Mouse (Mus musculus): Measurements from ENCODE around the gene Plekha7. TPM values are rescaled to one million over a fixed set of nuclear protein-coding genes. Genes with fewer than 3 reads are reported as not detected.

The Plekha7 gene
- polyA plus RNA-seq, 1 experiment from 2014 or later: 11.8 TPM

DNA sequence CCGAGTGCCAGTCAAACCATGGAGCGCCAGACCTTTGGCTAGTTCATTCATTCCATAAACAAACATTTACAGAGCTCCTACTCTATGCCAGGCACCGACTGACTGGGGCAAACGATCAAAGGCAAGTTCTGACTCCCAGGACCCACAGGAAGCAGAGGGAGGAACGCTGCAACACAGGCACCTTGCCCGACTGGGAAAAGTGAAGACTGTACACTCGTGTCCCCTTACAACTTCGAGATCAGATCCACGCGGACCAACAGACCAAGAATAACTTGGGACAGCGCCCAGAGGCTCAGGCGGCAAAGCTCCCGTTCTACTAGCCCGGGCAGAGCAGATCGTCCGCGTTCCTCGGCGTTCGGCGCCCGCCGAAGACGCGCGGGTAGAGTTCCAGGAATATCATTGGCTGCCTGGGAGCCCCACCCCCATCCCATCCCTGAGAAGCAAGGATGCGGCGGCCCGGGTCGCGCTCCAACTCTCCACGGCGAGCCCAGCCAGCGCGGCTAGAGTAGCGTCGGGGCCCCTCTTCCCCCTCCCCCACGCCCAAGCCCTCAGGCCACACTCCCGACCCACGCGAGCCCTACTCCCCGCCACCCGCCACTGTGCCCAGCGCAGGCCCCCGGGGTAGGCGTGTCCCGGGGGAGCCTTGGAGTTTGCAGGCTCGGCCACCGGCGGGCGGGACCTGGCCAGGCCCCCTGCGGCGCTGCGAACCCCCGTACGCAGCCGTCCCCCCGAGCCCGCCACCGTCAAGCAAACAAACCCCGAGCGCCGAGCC is 891 bp downstream of the Plekha7 start:
- no peaks in the 10 kb centered on the region for H3K27me3 ChIP-seq (ENCODE audit: insufficient read depth, low read length)
- ATAC-seq (replicated peaks; ENCODE audit: low FRiP score, low read depth): peak; percentile 59
- under 1% methylated on average over 60 of the region's 63 CpGs for WGBS
- DNase-seq (ENCODE audit: low spot score): peak; percentile 65
- H3K27ac ChIP-seq: peak overlapping the region; percentile 91
- no peak for TF ChIP-seq CTCF (IDR thresholded peaks at IDR 0.05; ENCODE audit: low read depth)
- H3K4me2 ChIP-seq (ENCODE audit: low read length): peak overlapping the region; percentile 97
- peak overlapping the region; percentile 68 for H3K4me3 ChIP-seq (replicated peaks; ENCODE audit: low read depth, low read length)
- H3K4me1 ChIP-seq (replicated peaks; ENCODE audit: insufficient read depth, low read length): no peaks in the 10 kb centered on the region
- no peaks in the 10 kb centered on the region for H3K9me3 ChIP-seq (replicated peaks; ENCODE audit: low read length)
- H3K9ac ChIP-seq (ENCODE audit: low read depth, low read length): peak overlapping the region; percentile 77
- no peaks in the 10 kb centered on the region for H3K36me3 ChIP-seq (ENCODE audit: insufficient read depth, low read length)

DNA sequence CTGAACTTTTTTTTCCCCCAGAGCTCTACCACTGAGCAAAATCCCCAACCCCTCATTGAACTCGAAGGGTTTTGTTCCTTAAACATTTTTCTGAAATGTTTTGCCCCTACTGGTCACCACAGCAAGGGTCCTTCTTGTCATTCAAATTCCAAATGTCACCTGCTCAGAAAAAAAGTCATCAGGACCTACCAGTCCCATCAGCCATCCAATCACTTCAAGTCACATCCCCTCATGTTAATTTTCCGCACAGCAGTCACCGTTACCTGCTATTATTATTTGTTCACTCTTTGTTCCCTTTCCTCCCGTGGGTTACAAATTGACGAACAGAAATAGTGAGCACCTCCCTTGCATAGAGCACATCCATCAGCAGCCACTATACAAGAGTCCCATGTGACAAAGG is 1.6 kb downstream of the Plekha7 start:
- no peaks in the 10 kb centered on the region for H3K9me3 ChIP-seq (replicated peaks; ENCODE audit: low read length)
- TF ChIP-seq CTCF (IDR thresholded peaks at IDR 0.05; ENCODE audit: low read depth): no peak
- WGBS: 18% methylated on average over 5 of the region's 5 CpGs

DNA sequence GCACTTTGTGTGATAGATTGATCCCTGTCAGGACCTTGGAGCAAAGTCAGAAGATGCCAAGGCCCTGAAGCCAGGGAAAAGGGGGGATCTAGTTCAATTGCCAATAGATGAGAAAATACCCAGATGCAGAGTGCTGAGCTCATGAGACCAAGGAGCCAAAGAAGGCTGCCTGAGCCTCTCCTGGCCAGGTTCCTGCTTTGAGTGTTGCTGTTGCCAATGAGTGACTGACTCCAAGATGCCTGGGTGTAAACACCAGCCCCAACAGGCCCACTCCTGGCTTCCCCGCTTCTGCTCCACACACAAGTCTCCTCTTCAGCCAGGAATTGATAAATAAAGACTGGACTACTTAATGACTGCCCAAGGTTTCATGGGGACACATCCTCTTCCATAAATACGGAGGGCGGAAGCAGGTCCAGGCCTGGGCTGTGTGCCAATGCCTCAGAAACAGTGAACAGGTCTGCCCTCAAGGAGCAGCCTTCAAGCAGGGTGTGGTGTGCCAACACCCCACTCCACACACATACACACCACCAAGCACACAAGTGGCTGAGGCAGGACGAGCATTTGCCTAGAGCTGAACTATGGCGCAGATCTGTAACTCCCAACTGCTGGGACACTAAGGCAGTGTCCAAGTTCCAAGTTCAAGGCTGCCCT is 6.4 kb downstream of the Plekha7 start:
- H3K9me3 ChIP-seq (replicated peaks; ENCODE audit: low read length): no peaks in the 10 kb centered on the region
- H3K27me3 ChIP-seq (ENCODE audit: insufficient read depth, low read length): no peaks in the 10 kb centered on the region
- no peaks in the 10 kb centered on the region for H3K36me3 ChIP-seq (ENCODE audit: insufficient read depth, low read length)
- no peak overlapping the region for H3K9ac ChIP-seq (ENCODE audit: low read depth, low read length)
- no peaks in the 10 kb centered on the region for H3K4me1 ChIP-seq (replicated peaks; ENCODE audit: insufficient read depth, low read length)
- 90% methylated on average over 5 of the region's 5 CpGs for WGBS
- no peak overlapping the region for H3K4me2 ChIP-seq (ENCODE audit: low read length)
- no peak overlapping the region for H3K27ac ChIP-seq
- TF ChIP-seq CTCF (IDR thresholded peaks at IDR 0.05; ENCODE audit: low read depth): no peak
- no peak overlapping the region for H3K4me3 ChIP-seq (replicated peaks; ENCODE audit: low read depth, low read length)
- ATAC-seq (replicated peaks; ENCODE audit: low FRiP score, low read depth): no peak
- no peak for DNase-seq (ENCODE audit: low spot score)

More for the DNA sequence above, 1.6 kb downstream of the Plekha7 start:
- H3K4me3 ChIP-seq (replicated peaks; ENCODE audit: low read depth, low read length): no peak overlapping the region
- H3K4me1 ChIP-seq (replicated peaks; ENCODE audit: insufficient read depth, low read length): no peaks in the 10 kb centered on the region
- DNase-seq (ENCODE audit: low spot score) (no peak), ATAC-seq (replicated peaks; ENCODE audit: low FRiP score, low read depth) (no peak)
- no peaks in the 10 kb centered on the region for H3K27me3 ChIP-seq (ENCODE audit: insufficient read depth, low read length)
- peak overlapping the region; percentile 97; the same call in 1 of the 2 replicates for H3K4me2 ChIP-seq (ENCODE audit: low read length)
- no peak overlapping the region for H3K9ac ChIP-seq (ENCODE audit: low read depth, low read length)
- no peaks in the 10 kb centered on the region for H3K36me3 ChIP-seq (ENCODE audit: insufficient read depth, low read length)
- no peak overlapping the region for H3K27ac ChIP-seq

DNA sequence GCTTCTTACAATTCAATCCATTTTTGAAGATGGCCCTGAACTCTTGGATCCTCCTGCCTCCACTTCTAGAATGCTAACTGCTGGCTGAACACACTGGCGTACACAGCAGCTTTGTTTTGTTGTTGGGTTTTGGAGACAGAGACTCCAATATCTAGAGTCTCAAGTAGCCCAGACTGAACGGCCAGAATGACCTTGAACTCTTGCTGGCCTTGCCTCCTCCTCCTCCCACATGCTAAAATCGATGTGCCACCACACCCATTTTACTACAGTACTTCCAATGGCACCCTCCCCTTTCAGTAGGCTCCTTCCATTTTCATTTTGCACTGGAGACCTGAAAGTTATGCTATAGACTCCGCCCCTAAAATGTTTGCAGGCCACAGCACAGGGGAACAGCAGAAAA is 7.0 kb downstream of the Plekha7 start:
- WGBS: 69% methylated on average over 4 of the region's 4 CpGs
- no peaks in the 10 kb centered on the region for H3K9me3 ChIP-seq (replicated peaks; ENCODE audit: low read length)
- H3K27ac ChIP-seq: no peak overlapping the region
- H3K4me3 ChIP-seq (replicated peaks; ENCODE audit: low read depth, low read length): no peak overlapping the region
- no peaks in the 10 kb centered on the region for H3K36me3 ChIP-seq (ENCODE audit: insufficient read depth, low read length)
- DNase-seq (ENCODE audit: low spot score) (no peak), ATAC-seq (replicated peaks; ENCODE audit: low FRiP score, low read depth) (no peak)
- H3K9ac ChIP-seq (ENCODE audit: low read depth, low read length): no peak overlapping the region
- no peaks in the 10 kb centered on the region for H3K4me1 ChIP-seq (replicated peaks; ENCODE audit: insufficient read depth, low read length)
- TF ChIP-seq CTCF (IDR thresholded peaks at IDR 0.05; ENCODE audit: low read depth): no peak
- no peaks in the 10 kb centered on the region for H3K27me3 ChIP-seq (ENCODE audit: insufficient read depth, low read length)
- H3K4me2 ChIP-seq (ENCODE audit: low read length): no peak overlapping the region

DNA sequence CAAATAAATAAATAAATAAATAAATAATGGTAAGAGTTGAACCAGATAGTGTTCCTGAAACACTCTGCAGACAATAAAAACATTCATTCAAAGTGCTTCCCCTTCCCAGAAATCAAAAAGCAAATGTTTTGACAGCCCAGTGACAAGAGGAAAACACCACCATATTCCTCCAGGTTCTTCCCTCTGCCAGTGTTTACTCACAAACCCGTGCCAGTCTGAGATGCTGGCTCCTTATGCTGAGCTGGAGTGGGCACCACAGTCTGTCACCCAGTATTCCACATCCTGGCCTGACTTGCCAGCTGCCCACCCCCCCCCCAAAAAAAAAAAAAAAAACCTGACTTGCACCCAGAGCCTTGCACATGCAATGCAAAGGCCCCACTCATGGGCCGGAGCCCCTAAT is 9.3 kb downstream of the Plekha7 start:
- no peak overlapping the region for H3K9ac ChIP-seq (ENCODE audit: low read depth, low read length)
- no peaks in the 10 kb centered on the region for H3K36me3 ChIP-seq (ENCODE audit: insufficient read depth, low read length)
- ATAC-seq (replicated peaks; ENCODE audit: low FRiP score, low read depth) (no peak), DNase-seq (ENCODE audit: low spot score) (no peak)
- no peaks in the 10 kb centered on the region for H3K4me1 ChIP-seq (replicated peaks; ENCODE audit: insufficient read depth, low read length)
- 93% methylated on average over 2 of the region's 2 CpGs for WGBS
- H3K27me3 ChIP-seq (ENCODE audit: insufficient read depth, low read length): no peaks in the 10 kb centered on the region
- no peak overlapping the region for H3K4me3 ChIP-seq (replicated peaks; ENCODE audit: low read depth, low read length)
- H3K9me3 ChIP-seq (replicated peaks; ENCODE audit: low read length): no peaks in the 10 kb centered on the region
- H3K4me2 ChIP-seq (ENCODE audit: low read length): no peak overlapping the region
- TF ChIP-seq CTCF (IDR thresholded peaks at IDR 0.05; ENCODE audit: low read depth): no peak
- no peak overlapping the region for H3K27ac ChIP-seq

DNA sequence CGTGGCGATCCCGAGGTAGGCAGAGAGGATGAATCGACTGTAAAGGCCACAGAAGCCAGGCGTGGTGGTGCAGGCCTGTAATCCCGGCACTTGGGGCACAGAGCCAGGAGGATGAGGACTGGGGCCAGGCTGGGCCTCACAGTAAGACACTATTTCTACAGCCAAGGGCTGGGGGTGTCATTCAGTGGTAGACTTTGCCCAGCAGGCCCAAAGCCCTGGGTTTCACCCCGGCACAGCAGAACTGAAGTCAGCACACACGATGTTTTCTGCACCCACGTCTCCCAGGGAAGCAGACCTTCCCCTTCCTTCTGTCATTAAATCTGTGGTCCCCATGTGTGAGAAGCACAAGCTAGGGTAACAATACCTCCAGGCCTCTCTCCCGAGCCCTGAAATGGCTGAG is 9.8 kb downstream of the Plekha7 start:
- 72% methylated on average over 10 of the region's 10 CpGs for WGBS

More for the DNA sequence above, 9.8 kb downstream of the Plekha7 start:
- H3K27ac ChIP-seq: no peak overlapping the region
- H3K4me3 ChIP-seq (replicated peaks; ENCODE audit: low read depth, low read length): no peak overlapping the region
- no peaks in the 10 kb centered on the region for H3K27me3 ChIP-seq (ENCODE audit: insufficient read depth, low read length)
- H3K9me3 ChIP-seq (replicated peaks; ENCODE audit: low read length): no peaks in the 10 kb centered on the region
- no peaks in the 10 kb centered on the region for H3K36me3 ChIP-seq (ENCODE audit: insufficient read depth, low read length)
- no peaks in the 10 kb centered on the region for H3K4me1 ChIP-seq (replicated peaks; ENCODE audit: insufficient read depth, low read length)
- DNase-seq (ENCODE audit: low spot score): no peak
- no peak for TF ChIP-seq CTCF (IDR thresholded peaks at IDR 0.05; ENCODE audit: low read depth)
- no peak for ATAC-seq (replicated peaks; ENCODE audit: low FRiP score, low read depth)
- no peak overlapping the region for H3K4me2 ChIP-seq (ENCODE audit: low read length)
- no peak overlapping the region for H3K9ac ChIP-seq (ENCODE audit: low read depth, low read length)

All from kidney, postnatal 0 days (tissue).